Mouse (Mus musculus) hematopoietic stem cell, adult 5-6 weeks (primary cell): Measurements from ENCODE around the gene Jag2. TPM values are rescaled to one million over a fixed set of nuclear protein-coding genes. Genes with fewer than 3 reads are reported as not detected.

Source experiments
- ATAC-seq, 2 experiments: fragments of 125-278 bp in 1 of 2; replicated peaks in 1 of 2; 2 replicates each; pipeline ENCODE4 v1.8.0; 2016 to 2017; ENCODE audit warnings: inconsistent platforms in 2 of 2, mild to moderate bottlenecking in 2 of 2, moderate number of reproducible peaks in 2 of 2, low read depth in 1 of 2, moderate TSS enrichment in 1 of 2; ENCODE audit not compliant: low FRiP score in 2 of 2, poor library complexity in 2 of 2, severe bottlenecking in 2 of 2, insufficient read depth in 1 of 2, low TSS enrichment in 1 of 2
- total RNA-seq: library from RNA; stranded (forward); fragments of 172-1452, 232-1000 nt; gene quantifications from 2 replicates; pipeline ENCODE4 v1.2.3, GENCODE M21; 2017

Jag2 gene
- total RNA-seq, 1 experiment from 2014 or later, result 28.7 TPM

- ATAC-seq, result peak; percentile 88 to 95
These were observed 68.8 kb downstream of the Jag2 start for GRCm38 (mm10) chr12:112860765-112861164.

GRCm38 (mm10) chr12:112859930-112860329, 69.6 kb downstream of the Jag2 start:
- ATAC-seq, result peak in 1 of 2 experiments; percentile 27; a peak in 2 of 4 replicates

GRCm38 (mm10) chr12:112858581-112859336, 70.8 kb downstream of the Jag2 start:
- ATAC-seq, result no peak

Other genes starting within 250 kb of the Jag2 start
- gene Cep170b, start 209.3 kb downstream of the Jag2 start, total RNA-seq, result 7.3 and 7.4 TPM in 2 replicates
- 3.1 and 13.6 TPM in 2 replicates for gene Pld4, start 169.1 kb downstream of the Jag2 start, total RNA-seq
- 0.45 TPM in 1 of 2 replicates, not detected in the other for gene Ahnak2, start 127.1 kb downstream of the Jag2 start, total RNA-seq
- gene Clba1, start 120.8 kb downstream of the Jag2 start, total RNA-seq, result 0.75 and 2.0 TPM in 2 replicates
- gene Cdca4, start 100.4 kb downstream of the Jag2 start, total RNA-seq, result 51.3 and 54.0 TPM in 2 replicates
- 14.8 and 15.9 TPM in 2 replicates for gene Gpr132, start 61.5 kb downstream of the Jag2 start, total RNA-seq
- 17.9 and 21.9 TPM in 2 replicates for gene Nudt14, start 12.3 kb upstream of the Jag2 start, total RNA-seq
- 6.0 and 7.8 TPM in 2 replicates for gene Btbd6, start 46.7 kb upstream of the Jag2 start, total RNA-seq
- gene Brf1, start 70.9 kb upstream of the Jag2 start, total RNA-seq, result 58.6 and 75.9 TPM in 2 replicates
- gene Pacs2, start 84.7 kb upstream of the Jag2 start, total RNA-seq, result 12.9 and 14.5 TPM in 2 replicates
- gene Tex22, start 144.7 kb upstream of the Jag2 start, total RNA-seq, result 0.38 TPM in 1 of 2 replicates, not detected in the other
- gene Mta1, start 168.5 kb upstream of the Jag2 start, total RNA-seq, result 39.8 and 42.2 TPM in 2 replicates
- 0.40 TPM in 1 of 2 replicates, not detected in the other for gene Crip2, start 210.5 kb upstream of the Jag2 start, total RNA-seq
- 222 and 411 TPM in 2 replicates for gene Crip1, start 216.5 kb upstream of the Jag2 start, total RNA-seq
- 8.8 and 18.8 TPM in 2 replicates for gene Tedc1, start 226.6 kb upstream of the Jag2 start, total RNA-seq